Mouse (Mus musculus) layer of hippocampus, adult 18-20 months (tissue): ENCODE measurements at regions not wholly inside any gene's neighbourhood (a gene's known extent, or its start where the extent isn't known, plus 50 kb on each side); places are given as distances from the start of the nearest gene placed in this dataset.

Source experiments
- DNase-seq, 2 experiments: peaks; one replicate each; pipeline ENCODE4 v3.0.0; 2022; ENCODE audit warnings: low spot score in 2 of 2

DNA sequence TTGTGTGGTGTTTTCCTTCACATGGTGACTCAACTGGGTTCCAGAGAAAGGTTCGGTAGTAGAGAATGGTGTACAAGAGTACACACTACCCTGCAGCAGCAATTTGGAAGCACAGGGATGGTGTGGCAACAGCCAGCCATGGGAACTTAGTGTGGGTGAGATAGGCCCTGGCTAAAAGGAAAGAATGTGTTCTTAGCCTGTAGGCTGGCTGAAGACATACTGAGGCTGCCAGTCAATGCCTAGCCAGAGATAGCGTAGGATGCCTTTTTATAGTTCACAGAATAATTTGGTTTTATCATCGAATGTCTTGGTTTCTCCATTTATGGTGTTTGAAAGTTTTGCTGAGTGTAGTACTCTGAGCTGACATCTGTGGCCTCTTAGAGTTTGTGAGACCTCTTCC is 130.1 kb upstream of the Btg1 start:
- no peak for DNase-seq

DNA sequence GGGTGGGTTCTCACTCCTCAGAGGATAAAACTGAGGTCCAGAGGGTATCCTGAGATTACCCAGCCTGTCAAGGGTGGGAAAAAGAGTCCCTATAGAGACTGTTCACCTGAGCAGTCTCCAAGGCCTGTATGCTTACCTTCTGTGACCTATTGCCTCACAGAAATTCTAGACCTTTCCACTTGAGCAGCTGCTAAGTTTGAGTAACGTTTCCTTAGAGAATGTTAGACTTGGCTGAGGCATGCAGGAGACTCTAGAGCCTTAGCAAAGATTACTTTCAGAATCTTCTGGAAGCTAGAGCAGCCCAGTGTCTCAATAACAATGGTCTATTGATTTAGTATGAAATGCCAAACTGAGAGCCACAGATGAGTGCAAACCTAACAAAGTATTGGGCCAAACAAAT is 123.1 kb upstream of the Btg1 start:
- DNase-seq: no peak

DNA sequence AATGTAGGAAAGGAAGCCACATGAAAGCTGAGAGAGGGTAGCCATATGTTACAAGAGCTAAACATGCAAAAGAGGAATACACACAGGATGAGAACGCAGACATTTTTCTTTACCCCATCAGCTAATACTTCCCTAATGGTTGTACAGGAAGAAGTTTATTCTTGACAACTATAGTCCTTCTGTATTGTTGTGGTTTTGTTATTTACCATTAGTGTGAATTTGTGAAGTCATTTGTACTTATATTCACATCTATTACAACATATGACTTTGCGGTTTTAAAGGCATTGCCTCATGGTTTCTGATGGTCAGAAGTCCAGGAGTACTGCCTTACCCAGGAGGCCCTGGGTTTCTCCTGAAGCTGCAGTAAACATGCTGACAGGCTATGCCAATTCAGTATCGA is 120.1 kb upstream of the Btg1 start:
- no peak for DNase-seq

DNA sequence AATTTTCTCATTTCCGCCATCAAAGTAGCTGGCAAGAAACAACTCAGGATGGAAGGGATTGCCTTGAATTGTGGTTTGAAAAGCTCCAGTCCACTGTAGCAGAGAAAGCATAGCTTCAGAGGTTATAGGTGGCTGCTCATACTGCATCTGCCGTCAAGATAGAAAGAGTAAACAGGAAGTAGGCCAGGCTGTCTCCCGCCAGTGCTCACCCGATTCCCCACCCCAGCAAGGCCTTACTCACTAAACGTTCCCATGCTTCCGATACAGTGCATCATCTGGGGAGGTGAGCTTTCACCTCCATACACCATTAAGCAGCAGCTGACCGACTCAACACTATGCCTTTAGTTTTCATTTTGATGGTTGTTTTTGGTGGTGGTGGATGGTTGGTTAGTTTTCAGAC is 119.3 kb upstream of the Btg1 start:
- DNase-seq: no peak

DNA sequence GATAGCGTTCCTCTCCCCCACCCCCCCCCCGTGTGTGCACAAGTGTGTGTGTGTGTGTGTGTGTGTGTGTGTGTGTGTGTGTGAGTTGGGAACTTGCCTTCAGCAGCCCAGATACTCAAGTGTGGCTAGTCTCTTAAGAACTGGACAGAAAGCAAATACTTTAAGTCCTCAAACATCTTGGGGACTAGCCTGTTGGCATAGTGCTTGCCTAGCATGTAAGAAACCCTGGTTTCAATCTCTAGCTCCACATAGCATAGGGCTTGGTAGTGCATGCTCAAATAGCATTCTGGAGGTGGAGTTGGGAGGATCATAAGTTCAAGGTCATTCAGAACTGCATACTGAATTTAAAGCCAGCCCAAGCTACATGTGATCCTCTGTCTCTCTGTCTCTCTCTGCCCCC is 117.5 kb upstream of the Btg1 start:
- DNase-seq: no peak

DNA sequence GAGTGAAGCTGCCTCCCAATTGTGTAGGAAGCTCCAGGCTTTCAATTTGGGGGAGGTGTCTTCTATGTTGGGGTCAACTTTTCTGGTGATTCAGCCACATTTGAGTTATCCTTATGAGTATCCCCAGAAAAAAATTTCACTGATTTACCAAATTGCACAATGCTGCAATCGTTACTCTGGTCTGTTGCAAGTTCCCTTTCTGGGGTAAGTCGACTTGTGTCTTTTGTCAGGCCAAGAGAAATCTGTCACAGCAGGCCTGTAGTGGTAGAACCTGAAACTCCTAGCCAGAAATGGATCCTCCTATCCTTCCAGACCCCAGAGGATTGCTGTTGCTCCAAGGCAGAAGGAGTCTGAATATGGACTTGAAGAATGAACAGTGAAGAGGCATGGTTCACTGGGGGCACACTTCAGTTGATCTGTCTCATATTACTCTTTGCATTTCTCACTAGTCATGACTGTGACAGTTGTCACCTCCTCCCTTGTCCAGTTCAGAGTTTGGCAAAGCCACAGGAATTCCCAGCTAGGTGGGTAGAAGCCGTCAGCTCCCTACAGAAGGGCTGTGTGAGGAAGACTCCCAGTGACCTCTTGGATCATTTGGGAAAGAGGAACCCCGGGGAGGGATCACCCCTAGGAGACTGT is 114.6 kb upstream of the Btg1 start:
- DNase-seq: no peak

DNA sequence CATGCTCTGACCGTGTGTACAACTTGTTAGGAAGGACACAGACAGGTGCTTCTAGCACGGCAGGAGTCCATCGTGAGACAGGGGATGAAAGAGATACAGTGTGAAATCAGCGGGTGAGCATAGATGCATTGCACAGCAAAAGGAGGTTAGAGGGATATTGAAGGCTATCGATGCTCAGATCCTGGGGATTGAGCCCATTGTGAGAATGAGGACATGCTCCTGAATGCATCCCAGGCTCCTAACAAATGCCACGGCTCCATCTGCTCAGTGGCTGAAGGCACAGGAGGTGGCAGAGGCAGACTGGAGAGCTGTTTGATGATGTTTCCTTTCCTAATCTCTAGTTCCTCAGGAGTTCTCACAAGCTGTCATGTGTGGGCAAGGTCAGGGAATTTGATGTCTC is 114.1 kb upstream of the Btg1 start:
- no peak for DNase-seq

DNA sequence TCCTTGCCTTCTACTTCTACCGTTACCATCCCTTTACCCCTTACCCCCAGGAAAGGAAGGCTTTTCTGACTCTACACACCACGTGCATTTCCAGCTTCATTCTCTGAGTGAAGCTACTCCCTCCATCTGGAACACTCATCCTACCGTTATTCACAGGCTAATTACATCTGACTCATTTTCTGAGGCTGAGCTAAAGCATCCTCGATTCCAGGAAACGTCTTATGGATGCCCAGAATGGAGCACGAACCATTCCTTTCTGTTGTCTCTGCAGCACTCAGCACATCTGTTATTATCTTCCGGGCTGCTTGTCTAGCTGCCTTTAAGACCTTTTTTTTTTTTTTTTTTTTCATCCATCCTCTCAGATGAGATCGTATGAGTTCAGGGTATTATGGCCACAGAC is 112.5 kb upstream of the Btg1 start:
- no peak for DNase-seq

DNA sequence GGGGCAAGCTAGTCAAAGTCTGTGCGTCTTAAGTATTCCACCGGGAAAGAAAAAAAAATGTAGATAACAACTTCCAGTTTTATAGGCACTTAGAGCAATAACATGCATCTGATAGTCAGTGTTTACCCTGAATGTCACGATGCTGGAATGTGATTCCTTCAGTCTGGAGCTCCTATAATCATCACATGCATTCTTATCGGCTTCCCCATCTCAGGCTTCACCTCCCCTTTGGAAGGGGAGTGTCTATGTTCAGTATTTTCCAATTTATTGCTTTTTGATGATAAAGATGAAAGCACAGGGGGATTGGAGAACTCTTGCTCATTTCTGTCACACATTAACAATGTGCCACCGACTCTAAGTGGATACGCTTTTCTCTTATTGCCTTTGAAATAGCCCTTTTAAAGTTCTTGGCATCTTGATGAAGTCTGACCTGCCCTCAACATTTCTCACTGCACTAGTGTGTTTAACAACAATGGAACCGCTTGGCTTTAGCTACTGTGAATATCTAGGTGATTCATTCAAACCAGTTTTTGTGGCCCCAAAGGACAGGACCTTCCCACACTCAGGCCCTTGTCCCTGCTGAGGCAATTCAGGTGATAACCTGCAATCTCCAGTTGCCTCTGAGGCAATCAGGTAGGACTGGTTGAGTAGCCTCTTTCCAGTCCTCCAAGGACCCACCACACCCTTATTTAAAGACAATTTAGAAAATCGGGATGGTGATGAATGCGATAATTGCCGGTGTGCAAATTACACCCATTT is 101.5 kb upstream of the Btg1 start:
- DNase-seq: no peak

DNA sequence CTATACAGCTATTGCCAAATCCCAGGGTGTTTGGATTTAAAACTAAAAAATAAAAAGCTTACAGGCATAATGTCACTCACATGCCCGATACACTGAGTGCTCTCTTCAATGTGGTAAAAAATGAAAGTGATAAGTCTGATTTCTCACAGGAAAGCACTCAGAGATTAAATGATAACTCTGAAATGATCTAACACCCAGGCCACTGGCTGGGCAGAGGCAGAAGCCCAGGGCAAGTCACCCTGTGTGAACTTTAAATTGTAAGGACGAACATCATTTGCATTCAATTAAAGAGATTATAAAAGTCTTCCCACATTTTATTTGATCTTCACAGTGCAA is 100.9 kb upstream of the Btg1 start:
- DNase-seq: no peak

DNA sequence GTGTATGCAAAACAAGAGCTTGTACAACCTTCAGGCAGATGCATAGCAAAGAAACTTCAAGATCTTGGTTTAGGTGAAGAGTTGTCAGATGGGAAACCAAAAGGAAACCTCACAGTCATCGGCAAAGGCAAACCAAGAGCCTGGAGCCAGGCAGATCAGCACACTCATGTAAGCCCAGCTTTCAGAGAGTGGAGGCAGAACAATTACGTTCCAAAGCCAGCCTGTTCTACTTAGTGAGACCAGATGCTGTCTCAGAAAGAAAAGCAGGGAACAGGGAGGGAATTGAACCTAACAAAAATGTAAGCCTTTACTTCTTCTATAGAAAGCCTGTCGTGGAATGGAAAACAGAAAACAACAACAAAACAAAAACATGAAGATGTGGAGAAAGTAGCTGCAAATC is 97.4 kb upstream of the Btg1 start:
- peak in 1 of 2 experiments; percentile 21 for DNase-seq

DNA sequence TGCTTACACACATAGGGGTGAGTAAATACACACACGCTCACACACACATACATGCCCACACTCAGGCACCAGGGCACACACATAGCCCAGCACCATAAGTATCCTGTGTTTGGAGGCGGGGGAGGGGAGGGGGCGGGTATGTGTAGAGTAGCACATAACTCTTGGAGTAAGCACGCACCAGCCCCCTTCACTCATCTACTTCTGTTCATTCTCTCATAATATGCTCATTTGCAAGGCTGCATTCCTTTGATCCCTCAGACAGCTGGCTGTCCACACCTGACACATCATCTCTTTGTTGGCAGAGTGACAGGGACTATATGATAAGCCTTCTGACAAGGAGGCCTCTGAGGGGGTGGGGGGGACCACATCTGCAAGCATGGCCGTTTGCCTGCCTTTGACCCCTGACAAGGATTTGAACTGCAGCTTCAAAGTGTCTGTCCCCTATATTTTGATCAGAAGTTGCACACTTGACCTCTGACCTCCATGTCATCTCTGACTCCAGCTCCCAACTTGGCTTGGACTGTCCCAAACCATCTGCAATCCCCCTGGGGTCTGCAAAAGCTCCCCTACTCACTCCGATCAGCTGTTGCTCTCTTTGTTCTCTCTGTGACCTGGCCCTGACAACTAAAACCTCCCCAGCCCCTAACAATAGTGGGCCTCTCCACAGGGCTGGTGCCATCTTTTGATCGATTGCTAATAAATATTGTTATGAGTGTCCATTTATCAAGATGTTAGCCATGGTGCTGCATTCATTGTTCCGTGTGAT is 95.6 kb upstream of the Btg1 start:
- DNase-seq: no peak

DNA sequence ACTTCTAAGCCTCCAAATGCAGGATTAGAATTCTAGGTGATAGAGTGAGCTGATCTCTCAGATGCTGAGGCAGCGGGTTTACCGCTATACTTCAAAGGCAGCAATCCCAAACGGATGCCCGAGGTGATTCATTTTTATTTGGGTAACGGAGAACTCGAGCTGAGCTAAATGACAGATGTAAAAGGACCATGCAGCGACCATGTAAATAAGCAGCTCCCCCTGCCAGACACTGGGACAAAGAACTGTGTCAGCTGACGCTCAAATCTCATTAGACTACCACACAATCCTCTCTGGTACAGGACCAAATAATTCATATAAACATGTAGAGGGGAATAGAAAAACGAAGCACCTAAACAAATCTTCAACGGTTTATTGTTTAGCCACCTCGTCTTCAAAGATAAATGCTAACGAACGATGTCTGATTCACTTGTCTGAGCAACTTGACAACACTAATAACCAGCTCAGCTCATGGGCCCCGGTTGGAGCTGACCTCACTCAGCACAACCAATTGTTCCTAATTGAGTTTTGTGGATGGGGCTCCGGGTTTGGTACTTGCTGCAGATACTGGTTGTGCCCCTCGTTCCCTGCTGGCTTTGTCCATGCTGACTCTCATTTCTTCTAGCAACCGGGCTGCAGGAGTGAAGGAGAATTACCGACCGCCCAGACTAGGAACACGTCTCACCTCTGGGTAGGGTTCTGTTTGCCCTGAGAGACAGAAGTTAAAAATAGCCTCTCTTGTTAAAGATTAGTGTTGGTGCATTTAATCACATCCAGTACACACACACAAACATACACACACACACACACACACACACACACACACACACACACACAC is 92.6 kb upstream of the Btg1 start:
- no peak for DNase-seq

DNA sequence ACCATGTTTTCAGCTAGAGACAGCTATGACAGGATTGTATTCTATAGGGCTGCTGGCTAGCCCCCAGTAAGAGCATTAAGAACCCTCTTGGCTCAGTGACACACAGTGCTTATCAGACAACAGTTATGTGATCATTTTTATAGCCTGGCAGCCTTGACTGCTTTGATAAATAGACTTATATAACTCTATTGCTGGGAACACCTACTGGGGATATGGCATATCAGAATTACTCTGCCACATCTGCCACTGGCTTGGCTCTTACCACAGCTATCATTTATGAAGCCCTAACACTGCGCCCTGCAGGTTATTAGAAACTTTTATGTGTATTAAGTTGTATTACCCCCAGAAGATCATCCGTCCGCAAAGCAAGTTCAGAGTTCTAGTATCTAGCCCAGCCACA is 88.9 kb upstream of the Btg1 start:
- DNase-seq: no peak

DNA sequence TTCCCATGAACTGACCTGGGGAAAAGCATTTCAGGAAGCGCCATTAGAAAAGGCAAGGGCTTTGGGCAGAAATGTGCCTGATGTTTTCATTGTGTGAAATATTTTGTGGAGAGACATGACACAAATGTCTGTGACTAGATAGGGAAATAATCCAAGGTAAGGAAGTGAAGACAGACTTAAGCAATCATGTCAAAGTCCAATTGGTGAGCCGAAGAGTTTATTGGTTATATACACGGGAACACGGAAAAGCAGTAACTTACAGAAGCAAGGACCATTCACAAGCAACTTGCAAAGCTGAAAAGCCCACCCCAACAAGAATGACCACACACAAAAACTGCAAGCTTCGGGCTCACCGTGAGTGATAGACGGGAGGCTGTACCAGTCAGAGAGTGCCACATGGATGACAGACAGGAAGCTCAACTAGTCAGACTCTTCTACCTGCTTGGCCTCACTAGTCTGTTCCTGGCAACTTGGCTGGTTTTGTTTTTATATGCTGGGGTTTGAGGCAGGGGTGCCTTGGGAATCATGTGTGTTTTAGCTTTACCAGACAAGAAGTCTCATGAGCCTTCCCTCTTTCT is 82.2 kb upstream of the Btg1 start:
- DNase-seq: no peak

DNA sequence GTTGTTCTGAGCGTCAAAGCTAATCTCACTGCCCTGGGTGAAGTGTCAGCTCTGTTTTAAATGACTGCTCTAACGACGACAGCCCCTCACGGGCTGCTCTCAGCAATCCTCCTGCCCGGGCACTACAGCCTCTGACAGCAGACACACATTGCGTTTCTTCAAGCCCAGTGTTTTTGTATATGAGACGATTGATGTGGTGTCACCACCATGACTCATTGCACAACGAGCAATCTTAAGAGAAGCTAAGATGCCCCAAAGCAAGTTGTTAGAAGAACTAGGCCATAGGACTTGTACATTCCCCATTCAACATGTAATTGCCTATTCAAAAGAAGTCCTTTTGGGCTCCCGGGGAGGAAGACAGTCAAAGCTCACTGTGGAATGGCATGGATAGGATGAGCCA is 81.3 kb upstream of the Btg1 start:
- no peak for DNase-seq

DNA sequence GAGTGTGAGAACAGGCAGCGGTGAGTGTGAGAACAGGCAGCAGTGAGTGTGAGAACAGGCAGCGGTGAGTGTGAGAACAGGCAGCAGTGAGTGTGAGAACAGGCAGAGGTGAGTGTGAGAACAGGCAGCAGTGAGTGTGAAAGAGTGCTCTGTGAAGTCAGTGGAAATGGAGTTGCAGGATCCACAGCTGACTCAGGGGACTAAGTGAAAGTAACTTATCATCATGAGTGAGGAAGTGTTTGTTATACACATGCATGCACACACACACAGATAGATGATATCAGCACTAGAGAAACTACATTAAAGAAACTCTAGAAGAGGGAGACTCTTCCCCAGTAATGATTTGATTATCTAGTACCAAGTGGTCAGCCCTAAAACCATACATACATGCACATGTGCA is 76.0 kb upstream of the Btg1 start:
- no peak for DNase-seq

DNA sequence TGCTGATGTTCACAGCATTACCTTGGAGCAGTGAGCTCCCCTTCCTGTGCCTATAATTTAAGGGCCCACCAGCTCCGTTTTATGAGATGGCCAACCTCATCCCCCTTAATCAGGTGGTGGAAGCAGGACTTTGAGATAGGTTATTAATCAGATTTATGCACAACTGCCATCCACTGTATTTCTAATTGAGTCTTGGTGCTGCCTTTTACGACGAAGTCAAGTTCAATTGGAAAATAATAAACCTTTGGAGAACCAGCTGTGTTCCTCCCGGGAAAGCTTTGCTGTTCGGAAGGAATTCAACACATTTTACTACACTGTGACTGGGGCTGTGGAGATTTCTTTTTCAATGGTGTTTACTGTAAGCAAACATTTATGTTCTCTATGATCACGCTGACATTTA is 71.5 kb upstream of the Btg1 start:
- no peak for DNase-seq

DNA sequence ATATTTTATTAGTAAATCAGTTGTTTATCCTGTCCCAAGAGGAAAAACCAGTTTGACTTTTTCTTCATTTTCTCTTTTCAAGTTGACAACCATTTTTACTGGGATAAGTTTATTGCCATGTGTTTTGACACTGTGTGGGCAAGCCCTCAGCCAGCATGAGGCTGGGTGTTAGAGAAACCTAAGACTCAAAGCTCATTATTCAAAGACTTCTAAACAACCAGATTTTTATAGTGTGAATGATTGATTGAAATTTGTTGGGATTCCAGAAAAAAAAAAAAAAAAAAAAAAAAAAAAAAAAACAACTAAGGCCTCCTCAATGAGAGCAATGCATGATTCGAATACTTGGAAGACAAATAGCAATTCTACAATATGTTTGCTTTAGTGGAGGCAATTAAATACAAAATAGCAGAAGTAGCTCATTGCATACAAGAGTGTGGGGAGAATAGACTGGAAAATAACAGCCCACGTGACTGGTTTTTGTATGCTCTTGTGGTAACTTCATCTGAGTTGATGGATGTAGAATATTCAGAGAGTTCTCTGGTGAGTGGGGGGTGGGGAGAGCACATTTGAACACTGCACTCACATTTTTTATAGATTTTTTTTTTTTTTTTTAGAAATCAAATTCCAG is 70.9 kb upstream of the Btg1 start:
- peak in 1 of 2 experiments; percentile 11 for DNase-seq

DNA sequence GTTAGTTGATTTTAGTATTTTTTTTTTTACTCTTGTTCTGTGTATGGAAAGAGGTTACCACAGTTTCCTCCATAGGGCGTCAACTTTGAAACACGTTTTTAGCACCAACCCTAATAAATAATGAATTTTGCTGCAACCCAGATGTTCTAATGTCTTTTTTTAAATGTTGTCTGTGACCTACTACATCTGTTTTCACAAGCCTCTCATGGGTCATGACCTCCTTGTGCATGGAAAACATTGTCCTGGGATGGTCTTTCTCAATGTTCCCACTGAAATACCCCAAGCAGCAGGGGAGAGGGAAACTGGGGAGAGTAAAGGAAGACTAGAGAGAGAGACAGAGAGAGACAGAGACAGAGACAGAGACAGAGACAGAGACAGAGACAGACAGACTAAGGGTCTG is 67.2 kb upstream of the Btg1 start:
- DNase-seq: no peak

DNA sequence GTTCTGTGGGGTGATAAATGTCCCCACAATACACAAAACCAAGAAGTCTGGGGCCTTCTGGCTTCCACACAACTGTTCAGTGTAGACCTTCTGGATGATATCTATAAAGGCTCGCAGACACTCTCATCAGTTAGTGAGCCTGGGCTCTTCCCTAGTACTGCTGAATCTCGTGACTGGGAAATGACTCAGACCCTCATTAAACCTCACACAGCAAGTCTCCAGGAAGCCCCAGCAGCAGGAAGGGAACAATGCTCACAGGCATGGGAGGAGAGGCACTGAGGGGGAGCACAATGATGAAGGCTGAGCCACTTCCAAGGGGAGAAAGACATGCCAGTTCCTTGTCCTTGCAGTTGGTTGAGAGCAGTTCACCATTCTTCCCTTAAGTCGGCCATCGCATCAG is 66.5 kb upstream of the Btg1 start:
- no peak for DNase-seq
